Mouse (Mus musculus): Measurements from ENCODE around the gene Agbl3.

Gene Agbl3

GRCm38 (mm10) chr6:34797887-34798286, 17.7 kb downstream of the Agbl3 start:
- no peak for DNase-seq (ENCODE audit: low spot score in 2 of 2)

- no peak for DNase-seq (ENCODE audit: low spot score in 2 of 2)
These were observed 25.4 kb downstream of the Agbl3 start for GRCm38 (mm10) chr6:34805582-34805981.

- DNase-seq (ENCODE audit: low spot score in 2 of 2) = no peak
These were observed 30.4 kb downstream of the Agbl3 start for GRCm38 (mm10) chr6:34810651-34811050.

- peak; percentile 2 to 35 for DNase-seq (ENCODE audit: low spot score in 2 of 2)
These were observed 44.2 kb downstream of the Agbl3 start for GRCm38 (mm10) chr6:34824406-34824805.

GRCm38 (mm10) chr6:34832352-34832751, 52.1 kb downstream of the Agbl3 start:
- DNase-seq (ENCODE audit: low spot score in 2 of 2) = peak; percentile 27 to 69

- DNase-seq (ENCODE audit: low spot score in 2 of 2) = no peak
These were observed 81.4 kb downstream of the Agbl3 start for GRCm38 (mm10) chr6:34861546-34862053.

- DNase-seq (ENCODE audit: low spot score in 2 of 2) = no peak
These were observed 82.1 kb downstream of the Agbl3 start for GRCm38 (mm10) chr6:34862381-34862780.

- no peak for DNase-seq (ENCODE audit: low spot score in 2 of 2)
These were observed 82.7 kb downstream of the Agbl3 start, which contains the start of gene Tmem140 for GRCm38 (mm10) chr6:34862791-34863403. TSS of gene Tmem140 (plus strand) at chr6:34863146.

GRCm38 (mm10) chr6:34863786-34864514, 83.7 kb downstream of the Agbl3 start:
- DNase-seq (ENCODE audit: low spot score in 2 of 2) = no peak

GRCm38 (mm10) chr6:34865213-34865612, 85.0 kb downstream of the Agbl3 start:
- DNase-seq (ENCODE audit: low spot score in 2 of 2) = no peak

GRCm38 (mm10) chr6:34865711-34866593, 85.7 kb downstream of the Agbl3 start:
- no peak for DNase-seq (ENCODE audit: low spot score in 2 of 2)

- DNase-seq (ENCODE audit: low spot score in 2 of 2) = no peak
These were observed 86.6 kb downstream of the Agbl3 start for GRCm38 (mm10) chr6:34866786-34867185.

GRCm38 (mm10) chr6:34867301-34867994, 87.2 kb downstream of the Agbl3 start:
- DNase-seq (ENCODE audit: low spot score in 2 of 2) = no peak

GRCm38 (mm10) chr6:34867995-34868350, 87.7 kb downstream of the Agbl3 start:
- no peak for DNase-seq (ENCODE audit: low spot score in 2 of 2)

- no peak for DNase-seq (ENCODE audit: low spot score in 2 of 2)
These were observed 88.4 kb downstream of the Agbl3 start for GRCm38 (mm10) chr6:34868507-34869217.

GRCm38 (mm10) chr6:34869225-34869915, 89.1 kb downstream of the Agbl3 start:
- DNase-seq (ENCODE audit: low spot score in 2 of 2) = no peak

GRCm38 (mm10) chr6:34870136-34870535, 89.9 kb downstream of the Agbl3 start:
- DNase-seq (ENCODE audit: low spot score in 2 of 2) = no peak

- no peak for DNase-seq (ENCODE audit: low spot score in 2 of 2)
These were observed 90.5 kb downstream of the Agbl3 start for GRCm38 (mm10) chr6:34870724-34871123.

- DNase-seq (ENCODE audit: low spot score in 2 of 2) = no peak
These were observed 91.7 kb downstream of the Agbl3 start for GRCm38 (mm10) chr6:34871929-34872328.

- DNase-seq (ENCODE audit: low spot score in 2 of 2) = no peak
These were observed 92.6 kb downstream of the Agbl3 start for GRCm38 (mm10) chr6:34872871-34873270.

Data from frontal cortex, postnatal 36 days (tissue).